Mouse (Mus musculus) ES-E14 (cell line): ENCODE data around the gene Abtb1. TPM values are rescaled to one million over a fixed set of nuclear protein-coding genes. Genes with fewer than 3 reads are reported as not detected.

Source experiments
- DNase-seq: peaks from one replicate; pipeline ENCODE4 v3.0.0-alpha.2; 2013; ENCODE audit warnings: low read depth, low spot score
- H3K27ac ChIP-seq: 2 replicates; pipeline ENCODE4 v1.5.1; 2012; ENCODE audit warnings: low read depth, mild to moderate bottlenecking, low read length, moderate library complexity, mixed read lengths; ENCODE audit not compliant: poor library complexity, insufficient read depth, severe bottlenecking
- H3K36me3 ChIP-seq: 2 replicates; pipeline ENCODE4 v1.6.1; 2012; ENCODE audit warnings: mild to moderate bottlenecking, low read length, moderate library complexity, mixed read lengths; ENCODE audit not compliant: control insufficient read depth, poor library complexity, insufficient read depth, severe bottlenecking
- H3K4me1 ChIP-seq, 2 experiments: fragments of 150-350 bp in 1 of 2; sonication (generic) in 1 of 2; 2 replicates each; pipeline ENCODE4 v1.6.1; 2012; ENCODE audit warnings: low read length in 2 of 2, mild to moderate bottlenecking in 1 of 2, mixed read lengths in 1 of 2; ENCODE audit not compliant: control insufficient read depth in 2 of 2, insufficient read depth in 2 of 2, poor library complexity in 1 of 2
- H3K4me3 ChIP-seq, 2 experiments: fragments of 150-350 bp in 1 of 2; sonication (generic) in 1 of 2; 2 replicates each; pipeline ENCODE4 v1.5.1; 2012; ENCODE audit warnings: low read length in 2 of 2, low read depth in 1 of 2, mild to moderate bottlenecking in 1 of 2, mixed read lengths in 1 of 2; ENCODE audit not compliant: insufficient read depth in 1 of 2, poor library complexity in 1 of 2, severe bottlenecking in 1 of 2
- H3K9ac ChIP-seq: 2 replicates; pipeline ENCODE4 v1.6.1; 2012; ENCODE audit warnings: low read depth, mild to moderate bottlenecking, low read length, mixed read lengths; ENCODE audit not compliant: poor library complexity, insufficient read depth, severe bottlenecking
- H3K9me3 ChIP-seq: fragments of 150-350 bp; sonication (generic); 2 replicates; pipeline ENCODE4 v1.6.1; 2012; ENCODE audit warnings: low read depth, mild to moderate bottlenecking, low read length; ENCODE audit not compliant: control insufficient read depth, insufficient read depth
- CHD2 ChIP-seq: IDR thresholded peaks from 2 replicates; pipeline ENCODE4 v1.6.1; 2014; ENCODE audit warnings: mild to moderate bottlenecking, low read depth, low read length, inconsistent platforms
- HCFC1 ChIP-seq: IDR thresholded peaks from 2 replicates; pipeline ENCODE4 v1.6.1; 2012; ENCODE audit warnings: low read length, inconsistent platforms, borderline replicate concordance; ENCODE audit not compliant: insufficient read depth
- MAFK ChIP-seq: IDR thresholded peaks from 2 replicates; pipeline ENCODE4 v1.6.1; 2014; ENCODE audit warnings: mild to moderate bottlenecking, low read depth, low read length, inconsistent platforms; ENCODE audit not compliant: insufficient read depth
- ZC3H11A ChIP-seq: IDR thresholded peaks from 2 replicates; pipeline ENCODE4 v1.6.1; 2012; ENCODE audit warnings: low read depth, mild to moderate bottlenecking, inconsistent platforms, low read length, borderline replicate concordance
- ZNF384 ChIP-seq: IDR thresholded peaks from 2 replicates; pipeline ENCODE4 v1.6.1; 2012; ENCODE audit warnings: low read depth, low read length, inconsistent platforms
- in situ Hi-C, 2 experiments: fragments of 600-800 bp; cut with MboI; formaldehyde crosslinking; loops; one replicate each; pipeline ENCODE4 v1.15.1; 2025; ENCODE audit warnings: low sequenced_read_pairs in 2 of 2, inconsistent platforms in 1 of 2; ENCODE audit not compliant: unreplicated experiment in 2 of 2
- total RNA-seq: library from RNA; depleted of rRNA; stranded (reverse); fragments of 300-350 nt; gene quantifications from 2 replicates; pipeline ENCODE4 v1.2.3, GENCODE M21; 2012

Abtb1 gene
- total RNA-seq, 1 experiment, result 33.0 TPM

- Histone ChIP-seq H3K4me1 (0 out of 4 replicates have a peak, but pooled peaks cover 0 to 1% of the 10 kb centered on the region in 2 experiments), H3K36me3 (no peaks in the 10 kb centered on the region), H3K27ac (no peak overlapping the region; the same call in 1 of the 2 replicates), H3K9me3 (no peaks in the 10 kb centered on the region), H3K9ac (no peak overlapping the region), H3K4me3 (no peak overlapping the region)
- in situ Hi-C loops, result loop anchor here in 1 of 2 experiments (10.0 kb wide), 1 partner anchor 300 kb away; no protein-coding TSS in a partner anchor
- DNase-seq, result no peak
- TF ChIP-seq ZNF384 (no peak), ZC3H11A (no peak), MAFK (no peak), HCFC1 (no peak), CHD2 (no peak)
Observed at GRCm38 (mm10) chr6:88854509-88854908, 12.7 kb upstream of the Abtb1 start.

- Histone ChIP-seq H3K9me3 (no peaks in the 10 kb centered on the region), H3K4me1 (no peaks in the 10 kb centered on the region), H3K9ac (no peak overlapping the region), H3K36me3 (no peaks in the 10 kb centered on the region), H3K27ac (no peak overlapping the region), H3K4me3 (no peak overlapping the region)
- no peak for TF ChIP-seq HCFC1
- TF ChIP-seq MAFK, result no peak
- no peak for TF ChIP-seq CHD2
- no peak for TF ChIP-seq ZNF384
- TF ChIP-seq ZC3H11A, result no peak
- in situ Hi-C loops, result loop anchor here in 1 of 2 experiments (10.0 kb wide), 1 partner anchor 295 kb away; no protein-coding TSS in a partner anchor
- no peak for DNase-seq
Observed at GRCm38 (mm10) chr6:88850034-88850433, 8.2 kb upstream of the Abtb1 start.

- no peak overlapping the region for H3K27ac ChIP-seq
- TF ChIP-seq ZC3H11A (no peak), ZNF384 (no peak), CHD2 (no peak), HCFC1 (no peak), MAFK (no peak)
- no peak overlapping the region for H3K9ac ChIP-seq
- no peak overlapping the region for H3K4me3 ChIP-seq
- 0 out of 4 replicates have a peak, but pooled peaks cover 0 to under 1% of the 10 kb centered on the region in 2 experiments for H3K4me1 ChIP-seq
- no peak for DNase-seq
- no peaks in the 10 kb centered on the region for H3K9me3 ChIP-seq
- in situ Hi-C loops, result no loop called here
- no peaks in the 10 kb centered on the region for H3K36me3 ChIP-seq
Observed at GRCm38 (mm10) chr6:88849270-88849669, 7.5 kb upstream of the Abtb1 start.

GRCm38 (mm10) chr6:88847571-88847970 lies 5.8 kb upstream of the Abtb1 start:
- no peak overlapping the region for H3K4me3 ChIP-seq
- H3K4me1 ChIP-seq, result peaks cover 0 to 7% of the 10 kb centered on the region in 2 experiments; a peak in 2 of 4 replicates
- TF ChIP-seq MAFK, result no peak
- no peak for TF ChIP-seq HCFC1
- TF ChIP-seq ZNF384, result no peak
- no peak for TF ChIP-seq ZC3H11A
- no peak for TF ChIP-seq CHD2
- no peaks in the 10 kb centered on the region for H3K36me3 ChIP-seq
- in situ Hi-C loops, result no loop called here
- no peaks in the 10 kb centered on the region for H3K9me3 ChIP-seq
- H3K27ac ChIP-seq, result no peak overlapping the region
- H3K9ac ChIP-seq, result no peak overlapping the region
- DNase-seq, result no peak
